ENCODE assay signal across 23 mouse cellular contexts in the genomic region with DNA sequence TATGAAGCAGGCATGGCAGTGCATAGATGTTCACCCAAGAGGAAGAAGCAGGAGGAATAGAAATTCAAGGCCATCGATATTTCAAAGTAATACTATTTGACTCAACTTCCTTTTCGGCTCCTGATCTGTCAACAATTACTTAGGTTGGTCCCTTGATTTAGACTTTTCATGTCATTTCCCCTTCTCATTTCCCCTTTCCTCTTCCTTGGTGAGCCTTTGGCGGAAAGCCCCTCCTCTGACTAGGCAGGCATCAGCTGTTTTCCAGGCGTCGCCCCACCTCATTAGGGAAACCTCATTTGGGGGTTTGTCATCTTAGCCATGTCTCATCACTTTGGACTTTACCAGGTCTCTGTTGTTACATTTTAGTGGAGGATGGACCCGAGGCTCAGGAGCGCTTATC.
A peak's percentile ranks its signal among the peaks of the same experiment; 100 is the strongest.
DNase-seq lines count a peak whose midpoint lies in the region; ATAC-seq and TF ChIP-seq lines count a peak whose summit lies in the region.
"Had no signal": no experiment of that assay in that cellular context is flagged by ENCODE, and none has a peak within 500 bp of the region (broad histone marks: within the 10 kb centered on the region; RNA-seq: fewer than 3 reads in every experiment).

No protein-coding gene starts in this region.

- no peak for TF ChIP-seq EP300 in lung, postnatal 0 days (IDR thresholded peaks at IDR 0.05)

- no peaks in the 10 kb centered on the region for H3K4me1 ChIP-seq in midbrain, embryonic 11.5 days (ENCODE audit: control insufficient read depth, insufficient read depth, low read length)
- no peaks in the 10 kb centered on the region for H3K4me1 ChIP-seq in midbrain, embryonic 14.5 days (ENCODE audit: control insufficient read depth, insufficient read depth, low read length)
- no peaks in the 10 kb centered on the region for H3K4me1 ChIP-seq in lung, postnatal 0 days (ENCODE audit: insufficient read depth, low read depth, low read length)
- H3K4me1 ChIP-seq: heart, embryonic 15.5 days had no signal

- H3K4me2 ChIP-seq in midbrain, embryonic 11.5 days = no peak overlapping the region
- no peak overlapping the region for H3K4me2 ChIP-seq in midbrain, embryonic 14.5 days (ENCODE audit: low read length)
- no peak overlapping the region for H3K4me2 ChIP-seq in lung, postnatal 0 days (replicated peaks; ENCODE audit: low read depth, low read length)
- H3K4me2 ChIP-seq: embryonic facial prominence, embryonic 15.5 days; heart, embryonic 11.5 days; heart, embryonic 15.5 days; hindbrain, embryonic 14.5 days had no signal

- no peaks in the 10 kb centered on the region for H3K79me2 ChIP-seq in macrophage (ENCODE audit: inconsistent target)

- no peak for TF ChIP-seq CTCF in lung, postnatal 0 days (IDR thresholded peaks at IDR 0.05)

- ATAC-seq in midbrain, embryonic 11.5 days (ENCODE audit: low FRiP score) = no peak
- no peak for ATAC-seq in midbrain, embryonic 14.5 days (ENCODE audit: low FRiP score, low TSS enrichment)
- ATAC-seq in lung, postnatal 0 days = no peak
- ATAC-seq: forebrain, embryonic 14.5 days had no signal

- 91% methylated on average over 7 of the region's 7 CpGs for WGBS in midbrain, embryonic 11.5 days
- 94% methylated on average over 7 of the region's 7 CpGs for WGBS in midbrain, embryonic 14.5 days
- WGBS in macrophage (ENCODE audit: missing documents) = 51% methylated on average over 7 of the region's 7 CpGs
- 84% methylated on average over 7 of the region's 7 CpGs for WGBS in lung, postnatal 0 days

- H3K27ac ChIP-seq in midbrain, embryonic 11.5 days (ENCODE audit: low read depth, low read length) = no peak overlapping the region
- H3K27ac ChIP-seq in midbrain, embryonic 14.5 days (replicated peaks; ENCODE audit: low read depth, low read length) = no peak overlapping the region
- peak overlapping the region; percentile 64 for H3K27ac ChIP-seq in macrophage
- H3K27ac ChIP-seq in lung, postnatal 0 days (ENCODE audit: low read length) = no peak overlapping the region
- H3K27ac ChIP-seq: embryonic facial prominence, embryonic 15.5 days; forebrain, embryonic 10.5 days; gastrocnemius, adult 2 months; heart, adult 2 months; heart, embryonic 15.5 days; hindbrain, embryonic 10.5 days; hindbrain, embryonic 14.5 days had no signal

- H3K4me3 ChIP-seq in midbrain, embryonic 11.5 days (ENCODE audit: low read depth, low read length) = no peak overlapping the region
- H3K4me3 ChIP-seq in midbrain, embryonic 14.5 days (replicated peaks; ENCODE audit: low read depth, low read length) = no peak overlapping the region
- no peak overlapping the region for H3K4me3 ChIP-seq in macrophage (ENCODE audit: inconsistent target)
- H3K4me3 ChIP-seq in lung, postnatal 0 days (ENCODE audit: low read depth, low read length) = no peak overlapping the region
- H3K4me3 ChIP-seq: embryonic facial prominence, embryonic 15.5 days; erythroblast, embryonic 14.5 days; forebrain, embryonic 10.5 days; gastrocnemius, adult 2 months; heart, adult 2 months; heart, embryonic 15.5 days; hindbrain, embryonic 10.5 days had no signal

- no peaks in the 10 kb centered on the region for H3K9me3 ChIP-seq in midbrain, embryonic 11.5 days (ENCODE audit: control insufficient read depth, low read length)
- H3K9me3 ChIP-seq in midbrain, embryonic 14.5 days (ENCODE audit: control insufficient read depth, low read length) = no peaks in the 10 kb centered on the region
- no peaks in the 10 kb centered on the region for H3K9me3 ChIP-seq in lung, postnatal 0 days (ENCODE audit: low read length)
- H3K9me3 ChIP-seq: embryonic facial prominence, embryonic 15.5 days; G1E; heart, embryonic 15.5 days; hindbrain, embryonic 10.5 days had no signal

- H3K27me3 ChIP-seq in midbrain, embryonic 11.5 days (ENCODE audit: control insufficient read depth, insufficient read depth, low read length) = no peaks in the 10 kb centered on the region
- H3K27me3 ChIP-seq in midbrain, embryonic 14.5 days (ENCODE audit: control insufficient read depth, insufficient read depth, low read length) = no peaks in the 10 kb centered on the region
- no peaks in the 10 kb centered on the region for H3K27me3 ChIP-seq in lung, postnatal 0 days (replicated peaks; ENCODE audit: insufficient read depth, low read length)
- H3K27me3 ChIP-seq: embryonic facial prominence, embryonic 15.5 days; heart, embryonic 15.5 days had no signal

- DNase-seq in midbrain, embryonic 11.5 days (ENCODE audit: low spot score, missing footprints) = peak; percentile 72
- no peak for DNase-seq in midbrain, embryonic 14.5 days
- peak; percentile 41 to 52 for DNase-seq in B cell, adult 2 months
- DNase-seq in skeletal muscle tissue, adult 2 months (ENCODE audit: low read depth, low spot score) = peak; percentile 30
- no peak for DNase-seq in embryo, embryonic 11 days
- no peak for DNase-seq in cerebellum, adult 18-20 months
- DNase-seq in lung, postnatal 0 days (ENCODE audit: low spot score) = no peak
- DNase-seq: adrenal gland, adult 8-10 months; cerebellum, adult 11-12 months; cerebellum, postnatal 10 days; gastrocnemius, adult 2 months; gastrocnemius, postnatal 36 days had no signal

- no peaks in the 10 kb centered on the region for H3K36me3 ChIP-seq in midbrain, embryonic 11.5 days (ENCODE audit: control insufficient read depth, insufficient read depth, low read length)
- H3K36me3 ChIP-seq in midbrain, embryonic 14.5 days (ENCODE audit: control insufficient read depth, insufficient read depth, low read length) = no peaks in the 10 kb centered on the region
- no peaks in the 10 kb centered on the region for H3K36me3 ChIP-seq in macrophage (ENCODE audit: inconsistent target)
- no peaks in the 10 kb centered on the region for H3K36me3 ChIP-seq in lung, postnatal 0 days (ENCODE audit: insufficient read depth, low read length)
- H3K36me3 ChIP-seq: embryonic facial prominence, embryonic 15.5 days; forebrain, embryonic 10.5 days; G1E; heart, embryonic 15.5 days; hindbrain, embryonic 10.5 days had no signal

- H3K9ac ChIP-seq in midbrain, embryonic 11.5 days (ENCODE audit: low read length) = no peak overlapping the region
- H3K9ac ChIP-seq in midbrain, embryonic 14.5 days (replicated peaks; ENCODE audit: low read length) = no peak overlapping the region
- H3K9ac ChIP-seq in lung, postnatal 0 days (replicated peaks; ENCODE audit: low read depth) = no peak overlapping the region
- H3K9ac ChIP-seq: embryonic facial prominence, embryonic 15.5 days; heart, embryonic 15.5 days; hindbrain, embryonic 14.5 days had no signal

Comparison
In these comparisons a context has a peak if more than half of its experiments do, and no peak if none do; other contexts are left out.
1. DNase-seq: peak in midbrain, embryonic 11.5 days (single experiment), B cell, adult 2 months (2 of 2) and skeletal muscle tissue, adult 2 months (single experiment); none in midbrain, embryonic 14.5 days (single experiment), embryo, embryonic 11 days (single experiment), cerebellum, adult 18-20 months (0 of 2) and lung, postnatal 0 days (single experiment).